Mouse (Mus musculus): ENCODE data around the gene Ankrd55.
A peak's percentile ranks its signal among the peaks of the same experiment; 100 is the strongest.

The Ankrd55 gene

GRCm38 (mm10) chr13:112343628-112344009 is 55.4 kb downstream of the Ankrd55 start:
- no peak for DNase-seq (ENCODE audit: low spot score in 2 of 2)

GRCm38 (mm10) chr13:112344270-112344864 is 56.1 kb downstream of the Ankrd55 start:
- DNase-seq (ENCODE audit: low spot score in 2 of 2): no peak

DNA sequence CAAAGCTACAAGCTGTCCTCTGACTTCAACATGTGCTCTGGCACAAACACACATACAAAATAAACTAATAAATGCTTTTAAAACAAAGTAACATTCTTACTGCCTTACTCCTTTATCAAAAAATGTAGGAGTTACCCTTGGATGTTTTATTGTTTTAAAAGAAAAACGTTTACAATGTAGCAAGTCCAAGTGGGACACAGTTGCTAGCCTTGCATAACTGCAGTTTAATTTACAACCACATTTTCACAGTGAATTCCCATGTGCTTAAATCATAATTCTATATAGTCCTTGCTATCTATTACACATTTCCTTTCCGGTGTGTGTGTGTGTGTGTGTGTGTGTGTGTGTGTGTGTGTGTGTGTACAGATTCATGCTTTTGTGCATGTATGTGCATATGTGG is 57.3 kb downstream of the Ankrd55 start:
- no peak for DNase-seq (ENCODE audit: low spot score in 2 of 2)

- no peak for DNase-seq (ENCODE audit: low spot score in 2 of 2)
These were observed 57.8 kb downstream of the Ankrd55 start for GRCm38 (mm10) chr13:112346031-112346430.

GRCm38 (mm10) chr13:112346659-112347142 is 58.5 kb downstream of the Ankrd55 start:
- DNase-seq (ENCODE audit: low spot score in 2 of 2): no peak

- DNase-seq (ENCODE audit: low spot score in 2 of 2): no peak
These were observed 60.0 kb downstream of the Ankrd55 start for GRCm38 (mm10) chr13:112348250-112348649.

DNA sequence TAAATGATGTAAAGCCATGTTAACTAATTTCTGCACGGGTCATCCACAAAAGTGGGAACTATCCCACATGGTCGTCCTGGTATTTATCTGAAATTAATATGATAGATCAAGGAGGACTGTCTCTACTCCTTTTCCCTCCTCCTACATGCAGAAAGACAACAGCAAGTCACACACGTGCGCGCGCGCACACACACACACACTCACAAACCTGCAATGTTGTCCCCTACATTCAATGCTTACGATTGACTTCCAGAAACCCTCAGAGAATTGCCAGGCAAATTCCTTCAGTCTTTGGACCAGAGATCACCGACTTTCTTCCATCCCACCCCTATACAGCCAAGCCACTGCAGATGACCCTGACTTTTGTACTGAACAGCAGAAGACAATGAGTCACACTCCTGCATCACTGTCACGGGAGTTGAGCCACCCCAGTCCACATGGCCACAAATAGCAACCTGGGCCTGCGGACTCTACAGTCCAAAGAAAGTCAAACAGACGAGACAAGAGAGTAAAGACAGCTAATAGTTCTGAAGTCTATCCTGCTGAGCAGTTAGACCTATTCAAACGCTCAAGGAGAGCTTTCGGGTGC is 60.7 kb downstream of the Ankrd55 start:
- no peak for DNase-seq (ENCODE audit: low spot score in 2 of 2)

DNA sequence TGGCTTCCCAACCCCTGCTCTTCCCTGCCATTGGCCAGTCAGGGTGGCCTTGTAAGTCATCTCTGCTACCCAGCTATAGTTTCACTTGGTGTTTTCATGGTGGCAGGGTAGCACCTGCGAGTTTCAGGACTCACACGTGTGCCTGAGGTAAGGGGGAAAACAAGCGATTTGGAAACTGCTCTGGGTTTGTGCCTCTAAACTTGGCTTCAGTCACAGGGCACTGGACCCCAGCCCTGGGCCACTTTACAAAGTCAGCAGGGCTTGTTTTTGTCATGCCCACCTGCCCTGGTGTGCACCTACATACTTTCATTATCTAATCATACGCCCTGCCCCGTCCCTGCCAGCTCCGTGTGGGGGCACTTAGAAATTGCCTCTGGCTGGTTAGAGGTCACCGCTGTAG is 61.2 kb downstream of the Ankrd55 start:
- DNase-seq (ENCODE audit: low spot score in 2 of 2): no peak

GRCm38 (mm10) chr13:112351943-112352342 is 63.7 kb downstream of the Ankrd55 start:
- DNase-seq (ENCODE audit: low spot score in 2 of 2): no peak

- no peak for DNase-seq (ENCODE audit: low spot score in 2 of 2)
These were observed 66.0 kb downstream of the Ankrd55 start for GRCm38 (mm10) chr13:112354109-112354867.

DNA sequence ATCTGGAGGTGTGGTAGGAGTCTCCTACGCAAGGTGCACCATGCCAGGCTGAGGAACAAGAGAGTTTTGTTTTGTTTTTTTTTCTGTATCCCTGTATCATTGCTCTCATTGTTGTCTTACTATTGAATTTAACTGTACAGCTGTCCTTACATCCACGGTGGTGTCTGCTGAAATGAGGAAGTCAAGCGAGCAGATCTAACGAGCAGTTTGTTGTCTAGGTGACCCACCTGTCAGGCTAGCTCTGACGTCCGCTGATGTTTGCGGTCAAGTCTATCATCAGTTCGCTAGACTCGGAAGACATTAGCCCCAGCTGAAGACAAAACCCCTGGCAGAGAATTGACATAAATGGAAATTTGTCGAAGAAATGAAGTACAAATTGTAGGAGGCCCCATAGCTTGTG is 66.7 kb downstream of the Ankrd55 start:
- no peak for DNase-seq (ENCODE audit: low spot score in 2 of 2)

GRCm38 (mm10) chr13:112355794-112356486 is 67.7 kb downstream of the Ankrd55 start:
- DNase-seq (ENCODE audit: low spot score in 2 of 2): no peak

- no peak for DNase-seq (ENCODE audit: low spot score in 2 of 2)
These were observed 73.3 kb downstream of the Ankrd55 start for GRCm38 (mm10) chr13:112361575-112361974.

DNA sequence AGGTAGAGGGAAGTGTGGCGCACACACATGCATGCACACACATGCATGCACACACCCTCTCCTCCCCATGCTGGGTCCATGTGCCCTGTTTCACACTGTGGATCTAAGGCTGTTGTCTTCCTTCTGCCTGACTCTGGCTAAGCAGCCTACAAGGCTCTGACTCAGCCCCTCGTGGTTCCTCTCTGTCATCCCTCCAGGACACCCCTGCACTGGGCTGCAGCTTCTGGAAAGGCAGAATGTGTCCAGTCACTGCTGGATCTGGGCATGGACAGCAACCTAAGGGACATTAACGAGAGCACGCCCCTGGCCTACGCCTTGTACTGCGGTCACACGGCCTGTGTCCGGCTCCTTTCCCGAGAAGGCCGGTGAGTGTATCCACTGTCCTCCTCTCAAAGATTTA is 75.0 kb downstream of the Ankrd55 start:
- DNase-seq (ENCODE audit: low spot score in 2 of 2): no peak

GRCm38 (mm10) chr13:112363746-112364145 is 75.5 kb downstream of the Ankrd55 start:
- no peak for DNase-seq (ENCODE audit: low spot score in 2 of 2)

DNA sequence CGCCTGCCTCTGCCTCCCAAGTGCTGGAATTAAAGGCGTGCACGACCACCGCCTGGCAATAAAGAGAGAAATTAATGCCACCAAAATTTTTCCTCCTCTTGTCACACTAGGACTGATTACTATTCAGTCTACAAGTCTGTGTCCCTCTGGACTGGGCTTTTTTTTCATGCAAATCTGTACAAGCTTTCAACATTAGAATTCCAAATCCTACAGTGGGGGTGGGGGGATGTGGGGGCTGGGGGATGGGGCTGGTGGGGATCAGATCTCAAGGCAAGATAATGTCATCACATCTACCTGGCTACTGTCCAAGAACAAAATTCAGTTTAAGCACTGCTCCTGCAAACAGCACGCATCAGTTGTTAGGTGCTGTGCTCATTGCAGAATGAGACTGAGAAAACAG is 76.4 kb downstream of the Ankrd55 start:
- no peak for DNase-seq (ENCODE audit: low spot score in 2 of 2)

- no peak for DNase-seq (ENCODE audit: low spot score in 2 of 2)
These were observed 77.1 kb downstream of the Ankrd55 start for GRCm38 (mm10) chr13:112365303-112365702.

GRCm38 (mm10) chr13:112365762-112366161 is 77.5 kb downstream of the Ankrd55 start:
- DNase-seq (ENCODE audit: low spot score in 2 of 2): no peak

GRCm38 (mm10) chr13:112366321-112367029 is 78.2 kb downstream of the Ankrd55 start:
- no peak for DNase-seq (ENCODE audit: low spot score in 2 of 2)

GRCm38 (mm10) chr13:112371729-112372128 is 83.5 kb downstream of the Ankrd55 start:
- DNase-seq (ENCODE audit: low spot score in 2 of 2): no peak

- DNase-seq (ENCODE audit: low spot score in 2 of 2): peak in 1 of 2 experiments; percentile 2
These were observed 87.5 kb downstream of the Ankrd55 start for GRCm38 (mm10) chr13:112375766-112376165.
